Mouse (Mus musculus) adrenal gland, adult 2 months (tissue): ENCODE data around the gene Bri3. TPM values are rescaled to one million over a fixed set of nuclear protein-coding genes. Genes with fewer than 3 reads are reported as not detected.

ENCODE experiments used
- DNase-seq: peaks from one replicate; pipeline ENCODE4 v3.0.0; 2021
- long read RNA-seq: library from polyadenylated mRNA; stranded (forward); transcript quantifications from one replicate; pipeline ENCODE4 v2.0.0, GENCODE M21; 2021
- polyA plus RNA-seq: library from polyadenylated mRNA; depleted of rRNA; stranded (reverse); fragments of >200 nt; gene quantifications from 2 replicates; pipeline ENCODE4 v1.2.3, GENCODE M21; 2012; rRNA removed
- total RNA-seq, 2 experiments: library from RNA; stranded (reverse); gene quantifications; 2 replicates each; pipeline ENCODE4 v1.2.3; 2021

The Bri3 gene
- total RNA-seq (100 to 1,000 TPM; 127 TPM), polyA plus RNA-seq (248 and 377 TPM in 2 replicates)
- long read RNA-seq, transcript Bri3-201 (3 exons, 955 nt), result major isoform, 17 of 20 reads
- long read RNA-seq, partial matches to known transcripts, result 1 of 20 reads
- long read RNA-seq, other reads (novel, unspliced or antisense), result 2 of 20 reads

GRCm38 (mm10) chr5:144243901-144244487 lies at the start of gene Bri3:
Gene Bri3 (plus strand): TSS chr5:144244437.
- no peak for DNase-seq

- no peak for DNase-seq
Observed at GRCm38 (mm10) chr5:144195567-144195966, 48.7 kb upstream of the Bri3 start.

- DNase-seq, result no peak
Observed at GRCm38 (mm10) chr5:144200616-144201015, 43.6 kb upstream of the Bri3 start.

- DNase-seq, result no peak
Observed at GRCm38 (mm10) chr5:144202430-144202829, 41.8 kb upstream of the Bri3 start.

GRCm38 (mm10) chr5:144203398-144203959 lies 40.8 kb upstream of the Bri3 start:
- DNase-seq, result no peak

GRCm38 (mm10) chr5:144204303-144204702 lies 39.9 kb upstream of the Bri3 start:
- no peak for DNase-seq

GRCm38 (mm10) chr5:144204911-144205310 lies 39.3 kb upstream of the Bri3 start:
- DNase-seq, result no peak

- DNase-seq, result no peak
Observed at GRCm38 (mm10) chr5:144206069-144206468, 38.2 kb upstream of the Bri3 start.

GRCm38 (mm10) chr5:144207478-144207877 lies 36.8 kb upstream of the Bri3 start:
- no peak for DNase-seq

- peak; percentile 64 for DNase-seq
Observed at GRCm38 (mm10) chr5:144214453-144214852, 29.8 kb upstream of the Bri3 start.

GRCm38 (mm10) chr5:144215992-144216391 lies 28.2 kb upstream of the Bri3 start:
- DNase-seq, result no peak

- peak; percentile 49 for DNase-seq
Observed at GRCm38 (mm10) chr5:144218061-144218460, 26.2 kb upstream of the Bri3 start.

- peak; percentile 46 for DNase-seq
Observed at GRCm38 (mm10) chr5:144219306-144219705, 24.9 kb upstream of the Bri3 start.

GRCm38 (mm10) chr5:144219936-144220335 lies 24.3 kb upstream of the Bri3 start:
- DNase-seq, result no peak

GRCm38 (mm10) chr5:144221305-144221704 lies 22.9 kb upstream of the Bri3 start:
- DNase-seq, result peak; percentile 74

GRCm38 (mm10) chr5:144222811-144223502 lies 21.3 kb upstream of the Bri3 start:
- peak; percentile 71 for DNase-seq

GRCm38 (mm10) chr5:144223503-144223862 lies 20.8 kb upstream of the Bri3 start, which contains the start of gene Tecpr1:
Gene Tecpr1 (minus strand): TSS chr5:144223615.
- DNase-seq, result peak; percentile 97

GRCm38 (mm10) chr5:144223899-144224816 lies 20.1 kb upstream of the Bri3 start:
- no peak for DNase-seq

- DNase-seq, result no peak
Observed at GRCm38 (mm10) chr5:144226220-144226619, 18.0 kb upstream of the Bri3 start.

- no peak for DNase-seq
Observed at GRCm38 (mm10) chr5:144230216-144230615, 14.0 kb upstream of the Bri3 start.

GRCm38 (mm10) chr5:144231410-144231809 lies 12.8 kb upstream of the Bri3 start:
- DNase-seq, result no peak

- DNase-seq, result no peak
Observed at GRCm38 (mm10) chr5:144232531-144232930, 11.7 kb upstream of the Bri3 start.
